Mouse (Mus musculus): Measurements from ENCODE around the gene Rbms2.
"Not testable (repeated sequence)": the region's sequence is repeated elsewhere in the genome, so short reads cannot be mapped to it uniquely, and the experiment has no call there.

- not testable (repeated sequence) for TF ChIP-seq POLR2A (IDR thresholded peaks at IDR 0.05; ENCODE audit: borderline replicate concordance, extremely low read depth, low read depth, low read length); CTCF (IDR thresholded peaks at IDR 0.05; ENCODE audit: insufficient read depth, low read length)
These were observed 34.0 kb upstream of the Rbms2 start for GRCm38 (mm10) chr10:128214112-128214511.

Measured in lung, adult 2 months (tissue).